Mouse (Mus musculus): ENCODE results near the gene Gm47283.
"Not testable (repeated sequence)": the region's sequence is repeated elsewhere in the genome, so short reads cannot be mapped to it uniquely, and the experiment has no call there.

Gene Gm47283

GRCm38 (mm10) chrY:90784438-90784837 lies at the start of gene Gm47283:
Gene Gm47283 (plus strand): TSS chrY:90784738.
- not testable (repeated sequence) for DNase-seq

- DNase-seq: not testable (repeated sequence)
Observed at GRCm38 (mm10) chrY:90735181-90735895, 49.2 kb upstream of the Gm47283 start.

- not testable (repeated sequence) for DNase-seq
Observed at GRCm38 (mm10) chrY:90736217-90737000, 48.1 kb upstream of the Gm47283 start.

- DNase-seq: no peak
Observed at GRCm38 (mm10) chrY:90737606-90738430, 46.7 kb upstream of the Gm47283 start.

- DNase-seq: no peak
Observed at GRCm38 (mm10) chrY:90738431-90738680, 46.2 kb upstream of the Gm47283 start.

GRCm38 (mm10) chrY:90738841-90739530 lies 45.6 kb upstream of the Gm47283 start:
- DNase-seq: peak; percentile 66 to 67

GRCm38 (mm10) chrY:90739531-90740012 lies 45.0 kb upstream of the Gm47283 start:
- DNase-seq: peak; percentile 50 to 70

- DNase-seq: peak; percentile 52 to 76
Observed at GRCm38 (mm10) chrY:90740013-90740561, 44.5 kb upstream of the Gm47283 start.

- peak; percentile 29 to 44 for DNase-seq
Observed at GRCm38 (mm10) chrY:90741006-90741405, 43.5 kb upstream of the Gm47283 start.

- DNase-seq: peak; percentile 50 to 64
Observed at GRCm38 (mm10) chrY:90741452-90742260, 42.9 kb upstream of the Gm47283 start.

- peak in 1 of 2 experiments; percentile 22 for DNase-seq
Observed at GRCm38 (mm10) chrY:90742261-90743052, 42.1 kb upstream of the Gm47283 start.

- DNase-seq: peak; percentile 31 to 38
Observed at GRCm38 (mm10) chrY:90743053-90743810, 41.3 kb upstream of the Gm47283 start.

- no peak for DNase-seq
Observed at GRCm38 (mm10) chrY:90743811-90744220, 40.7 kb upstream of the Gm47283 start.

GRCm38 (mm10) chrY:90744381-90744981 lies 40.1 kb upstream of the Gm47283 start:
- DNase-seq: peak; percentile 95

GRCm38 (mm10) chrY:90745256-90745655 lies 39.3 kb upstream of the Gm47283 start:
- not testable (repeated sequence) for DNase-seq

- DNase-seq: not testable (repeated sequence)
Observed at GRCm38 (mm10) chrY:90754721-90755120, 29.8 kb upstream of the Gm47283 start, which contains the start of gene Gm21860. Gene Gm21860 (minus strand): TSS chrY:90754821.

- not testable (repeated sequence) for DNase-seq
Observed at GRCm38 (mm10) chrY:90839077-90839476, 54.5 kb downstream of the Gm47283 start, which contains the start of gene Gm21748. Gene Gm21748 (minus strand): TSS chrY:90839177.

All from lung, postnatal 4 days (tissue).